Mouse (Mus musculus) layer of hippocampus, postnatal 25 days (tissue): Measurements from ENCODE around the gene Rnf103. TPM values are rescaled to one million over a fixed set of nuclear protein-coding genes. Genes with fewer than 3 reads are reported as not detected.

Experiments
- total RNA-seq, 2 experiments: library from RNA; stranded (reverse); gene quantifications; 2 replicates each; pipeline ENCODE4 v1.2.3; 2021

Rnf103 gene
- total RNA-seq, 2 experiments from 2014 or later, result 46.0 to 48.3 TPM

Other genes with a start within 250 kb of the Rnf103 start
- 10 to 100 TPM; 15.3 to 17.9 TPM for gene Krcc1, start 222.2 kb upstream of the Rnf103 start, total RNA-seq
- 1 to 10 TPM in 1 of 2 experiments, under 1 TPM in 1; 0.96 to 1.6 TPM for gene Smyd1, start 171.7 kb upstream of the Rnf103 start, total RNA-seq
- not detected for gene Cd8b1, start 171.1 kb upstream of the Rnf103 start, total RNA-seq
- gene Cd8a, start 120.5 kb upstream of the Rnf103 start, total RNA-seq, result not detected
- gene Rmnd5a, start 53.3 kb upstream of the Rnf103 start, total RNA-seq, result 10 to 100 TPM; 90.8 to 96.3 TPM
- gene Chmp3, start 49.9 kb downstream of the Rnf103 start, total RNA-seq, result 10 to 100 TPM; 83.6 to 97.4 TPM
- 10 to 100 TPM; 35.1 to 38.5 TPM for gene Kdm3a, start 139.1 kb downstream of the Rnf103 start, total RNA-seq
- 10 to 100 TPM; 79.8 to 83.3 TPM for gene Reep1, start 213.7 kb downstream of the Rnf103 start, total RNA-seq